Mouse (Mus musculus): ENCODE data around the gene Rsrp1. TPM values are rescaled to one million over a fixed set of nuclear protein-coding genes. Genes with fewer than 3 reads are reported as not detected.

Gene Rsrp1
- total RNA-seq, 2 experiments from 2014 or later, result 258 to 266 TPM

GRCm38 (mm10) chr4:134955196-134955595, 31.8 kb downstream of the Rsrp1 start:
- intact Hi-C loops (cut with DNase I), result no loop called here
- DNase-seq (ENCODE audit: low spot score in 2 of 2), result no peak

DNA sequence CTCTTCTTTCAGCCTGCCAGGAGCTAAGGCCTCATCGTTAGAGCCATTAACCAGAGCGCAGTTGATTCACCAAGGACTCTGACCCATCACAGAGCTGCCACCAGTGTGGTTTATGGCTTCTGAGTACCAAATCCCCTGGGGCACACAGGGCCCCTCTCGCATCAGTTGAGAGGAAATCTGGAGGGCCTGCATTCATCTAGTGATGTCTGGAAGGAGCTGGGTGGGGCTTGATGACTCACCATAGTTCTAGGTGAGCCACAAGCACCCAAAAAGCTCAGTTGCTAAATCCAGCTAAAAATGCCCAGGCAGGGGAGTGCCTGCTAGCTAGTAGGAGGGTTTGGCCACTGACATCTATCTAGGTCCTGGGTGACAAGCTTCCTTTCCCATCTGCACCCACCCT, 32.5 kb downstream of the Rsrp1 start:
- intact Hi-C loops (cut with DNase I), result no loop called here
- DNase-seq (ENCODE audit: low spot score in 2 of 2), result no peak

- peak in 1 of 2 experiments; percentile 51 for DNase-seq (ENCODE audit: low spot score in 2 of 2)
- intact Hi-C loops (cut with DNase I), result no loop called here
Observed at GRCm38 (mm10) chr4:134956328-134956727, 32.9 kb downstream of the Rsrp1 start.

GRCm38 (mm10) chr4:134963021-134963776, 39.8 kb downstream of the Rsrp1 start:
- DNase-seq (ENCODE audit: low spot score in 2 of 2), result no peak
- intact Hi-C loops (cut with DNase I), result no loop called here

GRCm38 (mm10) chr4:134967887-134968604, 44.7 kb downstream of the Rsrp1 start:
- intact Hi-C loops (cut with DNase I), result no loop called here
- no peak for DNase-seq (ENCODE audit: low spot score in 2 of 2)

DNA sequence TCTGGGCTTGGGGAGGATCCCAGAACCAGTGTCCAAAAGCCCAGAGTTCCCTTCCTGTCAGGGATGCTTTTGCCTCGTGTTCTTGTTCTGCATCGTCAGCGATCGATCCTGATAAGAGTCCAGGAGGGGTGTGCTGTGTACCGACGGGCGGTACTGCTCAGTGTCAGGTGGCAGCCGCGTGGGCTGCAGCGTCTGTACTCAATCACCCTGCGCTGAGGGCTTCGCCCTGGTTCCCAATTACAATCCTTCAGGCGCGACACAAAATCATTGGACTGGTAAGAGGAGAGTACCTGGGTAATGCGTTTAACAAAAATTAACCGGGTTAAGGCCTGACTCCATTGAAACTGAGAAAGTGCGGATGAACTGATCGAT, 45.2 kb downstream of the Rsrp1 start:
- no peak for DNase-seq (ENCODE audit: low spot score in 2 of 2)
- intact Hi-C loops (cut with DNase I), result no loop called here

DNA sequence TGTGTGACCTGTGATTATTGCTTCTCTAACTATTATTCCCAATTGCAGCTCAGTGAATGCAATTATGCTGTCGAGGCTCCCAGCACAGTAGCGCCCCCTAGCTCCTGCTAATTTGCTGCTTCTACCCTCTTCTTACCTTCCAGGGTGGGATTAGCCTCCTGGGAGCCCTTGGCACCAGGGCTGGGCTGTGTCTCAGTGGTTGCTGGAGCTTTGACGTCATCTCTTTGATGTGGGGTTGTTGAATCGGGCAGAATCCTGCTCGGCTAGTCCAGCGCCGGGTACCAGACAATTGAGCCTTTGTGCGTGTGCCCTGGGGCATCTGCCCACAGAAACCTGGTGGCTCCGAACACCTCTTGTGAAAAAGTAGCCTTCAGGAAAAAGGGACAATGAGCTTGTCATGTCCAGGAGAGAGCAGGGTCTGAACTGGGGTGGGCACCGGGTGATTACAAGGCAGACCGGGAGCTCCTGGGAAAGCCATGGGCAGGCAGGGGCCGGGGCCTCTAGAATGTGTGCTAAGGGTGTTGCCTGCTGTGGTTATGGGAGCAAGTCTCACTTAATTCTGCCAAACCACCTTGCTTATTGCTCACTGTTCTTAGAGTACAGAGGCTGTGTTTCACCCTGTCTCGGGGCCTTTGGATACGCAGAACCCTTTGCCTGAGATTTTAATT, 52.0 kb downstream of the Rsrp1 start:
- intact Hi-C loops (cut with DNase I), result no loop called here

DNA sequence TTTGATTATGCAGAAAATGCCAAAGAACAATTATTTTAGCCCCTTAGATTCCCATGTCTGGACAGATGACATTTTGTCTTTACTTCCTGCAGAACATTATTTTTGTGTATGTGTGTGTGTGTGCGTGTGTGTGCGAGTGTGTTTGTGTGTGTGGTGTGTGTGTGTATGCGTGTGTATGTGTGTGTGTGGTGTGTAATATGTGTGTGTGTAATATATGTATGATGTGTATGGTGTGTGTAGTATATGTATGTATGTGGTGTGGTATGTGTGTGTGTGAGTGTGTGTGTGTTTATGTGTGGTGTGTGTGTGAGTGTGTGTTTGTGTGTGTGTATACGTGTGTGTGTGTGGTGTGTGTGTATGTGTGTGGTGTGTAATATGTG, 52.5 kb downstream of the Rsrp1 start:
- DNase-seq (ENCODE audit: low spot score in 2 of 2), result no peak
- intact Hi-C loops (cut with DNase I), result no loop called here

More for the DNA sequence above, 52.0 kb downstream of the Rsrp1 start:
- no peak for DNase-seq (ENCODE audit: low spot score in 2 of 2)

Other genes with a start within 250 kb of the Rsrp1 start
- 10 to 100 TPM; 37.8 to 42.0 TPM for gene Man1c1, start 219.3 kb upstream of the Rsrp1 start, total RNA-seq (2021)
- 1 to 10 TPM; 3.1 to 3.5 TPM for gene Ldlrap1, start 155.6 kb upstream of the Rsrp1 start, total RNA-seq (2021)
- gene Maco1, start 70.2 kb upstream of the Rsrp1 start, total RNA-seq (2021), result 10 to 100 TPM; 49.7 to 56.6 TPM
- gene Rhd, start 59.1 kb upstream of the Rsrp1 start, total RNA-seq (2021), result not detected
- 100 to 1,000 TPM; 116 to 138 TPM for gene Tmem50a, start 8.6 kb upstream of the Rsrp1 start, total RNA-seq (2021)
- 10 to 100 TPM; 49.9 to 59.3 TPM for gene Syf2, start 7.3 kb downstream of the Rsrp1 start, total RNA-seq (2021)
- gene Runx3, start 197.1 kb downstream of the Rsrp1 start, total RNA-seq (2021), result not detected

All from left cerebral cortex, postnatal 36 days (tissue).